Mouse (Mus musculus) forebrain, postnatal 0 days (tissue): Measurements from ENCODE around the gene Il17a. TPM values are rescaled to one million over a fixed set of nuclear protein-coding genes. Genes with fewer than 3 reads are reported as not detected.
"Not testable (repeated sequence)": the region's sequence is repeated elsewhere in the genome, so short reads cannot be mapped to it uniquely, and the experiment has no call there.

Source experiments
- ATAC-seq: fragments of 200-750 bp; cut with Nextera tagmentation; 2 replicates; pipeline ENCODE4 v1.8.0; 2017; ENCODE audit warnings: mild to moderate bottlenecking, moderate library complexity
- DNase-seq: peaks from one replicate; pipeline ENCODE4 v3.0.0-alpha.2; 2015
- H3K27ac ChIP-seq: fragments of 300-500 bp; sonication (generic); 2 replicates; pipeline ENCODE4 v1.5.1; 2014; ENCODE audit warnings: low read depth, mild to moderate bottlenecking, antibody characterized with exemption, low read length, moderate library complexity, mixed read lengths
- H3K27me3 ChIP-seq: fragments of 300-500 bp; sonication (generic); 2 replicates; pipeline ENCODE4 v1.6.1; 2014; ENCODE audit warnings: mild to moderate bottlenecking, low read length, mixed read lengths; ENCODE audit not compliant: insufficient read depth
- H3K36me3 ChIP-seq: fragments of 300-500 bp; sonication (generic); 2 replicates; pipeline ENCODE4 v1.6.1; 2014; ENCODE audit warnings: mild to moderate bottlenecking, moderate library complexity; ENCODE audit not compliant: insufficient read depth
- H3K4me1 ChIP-seq: fragments of 300-500 bp; sonication (generic); 2 replicates; pipeline ENCODE4 v1.6.1; 2014; ENCODE audit warnings: antibody characterized with exemption; ENCODE audit not compliant: insufficient read depth
- H3K4me2 ChIP-seq: fragments of 300-500 bp; sonication (generic); 2 replicates; pipeline ENCODE4 v1.6.1; 2014; ENCODE audit warnings: low read depth, mild to moderate bottlenecking, moderate library complexity
- H3K4me3 ChIP-seq: fragments of 300-500 bp; sonication (generic); 2 replicates; pipeline ENCODE4 v1.5.1; 2014; ENCODE audit warnings: low read depth, low read length, mixed read lengths
- H3K9ac ChIP-seq: fragments of 300-500 bp; sonication (generic); 2 replicates; pipeline ENCODE4 v1.6.1; 2014; ENCODE audit warnings: mild to moderate bottlenecking
- H3K9me3 ChIP-seq: fragments of 300-500 bp; sonication (generic); 2 replicates; pipeline ENCODE4 v1.6.1; 2016; ENCODE audit warnings: low read length
- CTCF ChIP-seq: sonication (generic); IDR thresholded peaks from 2 replicates; pipeline ENCODE4 v1.5.1; 2016; ENCODE audit warnings: antibody characterized with exemption, control low read depth, low read depth
- WGBS: fragments of 180-500 bp; shearing (Covaris S2); extraction: QIAGEN DNeasy Blood & Tissue Kit; methylation state at CpG from one replicate; pipeline ENCODE4 v1.1.7; 2014; 5-methylcytosine and 5-hydroxymethylcytosine counted together
- microRNA counts: library from miRNA; unstranded; fragments of <30 nt; microRNA quantifications from one replicate; lab custom pipeline; 2015
- microRNA-seq, 2 experiments: library from miRNA; unstranded; fragments of <30 nt; microRNA quantifications; one replicate each; pipeline ENCODE4; 2016
- polyA plus RNA-seq: library from polyadenylated mRNA; unstranded; fragments of >200 nt; fragmentation: Nextera tagmentation; extraction: Ambion mirVana; gene quantifications from 2 replicates; pipeline ENCODE4 v1.2.1, GENCODE M21; 2015
- total RNA-seq: library from RNA; depleted of rRNA; stranded (reverse); fragments of >200 nt; gene quantifications from 2 replicates; pipeline ENCODE4 v1.2.3, GENCODE M21; 2014; rRNA removed

The Il17a gene
- total and polyA plus RNA-seq, 2 experiments from 2014 or later: not detected

- no peaks in the 10 kb centered on the region for H3K36me3 ChIP-seq
- TF ChIP-seq CTCF: no peak
- H3K9ac ChIP-seq: no peak overlapping the region
- H3K27ac ChIP-seq: no peak overlapping the region
- DNase-seq (no peak), ATAC-seq (no peak)
- no peaks in the 10 kb centered on the region for H3K4me1 ChIP-seq
- no peaks in the 10 kb centered on the region for H3K27me3 ChIP-seq
- WGBS: 91% methylated on average over 10 of the region's 10 CpGs
- H3K4me2 ChIP-seq: no peak overlapping the region
- H3K9me3 ChIP-seq: no peaks in the 10 kb centered on the region
- no peak overlapping the region for H3K4me3 ChIP-seq
Observed at GRCm38 (mm10) chr1:20759799-20760198, 29.1 kb downstream of the Il17a start.

- H3K9me3 ChIP-seq: no peaks in the 10 kb centered on the region
- no peaks in the 10 kb centered on the region for H3K36me3 ChIP-seq
- 91% methylated on average over 5 of the region's 5 CpGs for WGBS
- ATAC-seq (no peak), DNase-seq (no peak)
- no peak overlapping the region for H3K4me3 ChIP-seq
- H3K9ac ChIP-seq: no peak overlapping the region
- no peak overlapping the region for H3K4me2 ChIP-seq
- no peaks in the 10 kb centered on the region for H3K27me3 ChIP-seq
- no peak overlapping the region for H3K27ac ChIP-seq
- TF ChIP-seq CTCF: no peak
- H3K4me1 ChIP-seq: no peaks in the 10 kb centered on the region
Observed at GRCm38 (mm10) chr1:20760331-20760730, 29.6 kb downstream of the Il17a start.

- H3K9me3 ChIP-seq: no peaks in the 10 kb centered on the region
- no peak overlapping the region for H3K27ac ChIP-seq
- no peaks in the 10 kb centered on the region for H3K27me3 ChIP-seq
- DNase-seq: no peak
- no peak overlapping the region for H3K4me2 ChIP-seq
- H3K4me3 ChIP-seq: no peak overlapping the region
- no peaks in the 10 kb centered on the region for H3K36me3 ChIP-seq
- ATAC-seq: no peak
- TF ChIP-seq CTCF: no peak
- H3K4me1 ChIP-seq: no peaks in the 10 kb centered on the region
- H3K9ac ChIP-seq: no peak overlapping the region
- WGBS: 24% methylated on average over 4 of the region's 4 CpGs
Observed at GRCm38 (mm10) chr1:20761411-20761810, 30.7 kb downstream of the Il17a start.

- ATAC-seq: no peak
- no peak for TF ChIP-seq CTCF
- 92% methylated on average over 6 of the region's 6 CpGs for WGBS
Observed at GRCm38 (mm10) chr1:20766526-20766925, 35.8 kb downstream of the Il17a start.

GRCm38 (mm10) chr1:20774026-20774730 lies 43.5 kb downstream of the Il17a start:
- not testable (repeated sequence) for ATAC-seq, H3K36me3 ChIP-seq, H3K4me2 ChIP-seq, H3K27ac ChIP-seq, DNase-seq, H3K4me3 ChIP-seq, H3K9me3 ChIP-seq, H3K9ac ChIP-seq, H3K4me1 ChIP-seq, H3K27me3 ChIP-seq
- WGBS: 81% methylated on average over 4 of the region's 4 CpGs

More at GRCm38 (mm10) chr1:20766526-20766925, 35.8 kb downstream of the Il17a start:
- Histone ChIP-seq H3K27me3 (no peaks in the 10 kb centered on the region), H3K36me3 (no peaks in the 10 kb centered on the region), H3K4me1 (no peaks in the 10 kb centered on the region), H3K4me3 (no peak overlapping the region), H3K27ac (no peak overlapping the region), H3K4me2 (no peak overlapping the region), H3K9ac (no peak overlapping the region), H3K9me3 (no peaks in the 10 kb centered on the region)
- no peak for DNase-seq

- Histone ChIP-seq H3K9me3 (no peaks in the 10 kb centered on the region), H3K9ac (no peak overlapping the region), H3K36me3 (no peaks in the 10 kb centered on the region), H3K27ac (no peak overlapping the region), H3K4me1 (no peaks in the 10 kb centered on the region), H3K4me2 (no peak overlapping the region), H3K4me3 (no peak overlapping the region), H3K27me3 (no peaks in the 10 kb centered on the region)
- DNase-seq (no peak), ATAC-seq (no peak)
- TF ChIP-seq CTCF: no peak
- 78% methylated on average over 2 of the region's 2 CpGs for WGBS
Observed at GRCm38 (mm10) chr1:20778366-20778765, 47.7 kb downstream of the Il17a start.

MicroRNAs within 50 kb of the gene (microRNA counts, 519-probe panel; counts per million panel counts)
- not detected for microRNA mmu-miR-133b (lab: Ali Mortazavi, UCI)

Small RNAs within 50 kb of the gene (microRNA-seq; reads per million reads assigned to microRNA genes)
- 0 to 1.2 reads per million in 2 experiments for gene Mir133b

Other genes with a start within 250 kb of the Il17a start
- gene Pkhd1, start 112.8 kb upstream of the Il17a start, total RNA-seq: 0.05 TPM in 1 of 2 replicates, not detected in the other
- 0.01 TPM in 1 of 2 replicates, not detected in the other for gene Pkhd1, start 112.8 kb upstream of the Il17a start, polyA plus RNA-seq
- gene Il17f, start 59.7 kb downstream of the Il17a start, total RNA-seq: not detected in 2 replicates
- gene Il17f, start 59.7 kb downstream of the Il17a start, polyA plus RNA-seq: not detected in 2 replicates
- gene Mcm3, start 89.4 kb downstream of the Il17a start, total RNA-seq: 11.0 and 13.7 TPM in 2 replicates
- 11.3 and 12.6 TPM in 2 replicates for gene Mcm3, start 89.4 kb downstream of the Il17a start, polyA plus RNA-seq
- gene Paqr8, start 159.7 kb downstream of the Il17a start, total RNA-seq: 45.5 and 55.9 TPM in 2 replicates
- gene Paqr8, start 159.7 kb downstream of the Il17a start, polyA plus RNA-seq: 14.9 and 25.8 TPM in 2 replicates
- gene Efhc1, start 220.7 kb downstream of the Il17a start, total RNA-seq: 3.0 and 7.6 TPM in 2 replicates
- 2.2 and 3.1 TPM in 2 replicates for gene Efhc1, start 220.7 kb downstream of the Il17a start, polyA plus RNA-seq